Mouse (Mus musculus): ENCODE measurements around the gene Cep152. TPM values are rescaled to one million over a fixed set of nuclear protein-coding genes. Genes with fewer than 3 reads are reported as not detected.

The Cep152 gene
- total and polyA plus RNA-seq, 3 experiments, result 7.7 to 8.9 (median 8.8) TPM

- Histone ChIP-seq H3K27ac (ENCODE audit: insufficient read depth, low read depth) (no peak within 1 kb of the TSS), H3K4me3 (replicated peaks in 1 of 3; ENCODE audit: low read depth in 2 of 3, low read length in 2 of 3, poor library complexity in 1 of 3) (peak within 1 kb of the TSS; percentile 54 to 87 (median 64)), H3K79me2 (replicated peaks; ENCODE audit: control insufficient read depth, extremely low read depth, insufficient read depth, poor library complexity, severe bottlenecking) (no peaks in the 10 kb centered on the region; the same call in 1 of the 2 replicates), H3K36me3 (replicated peaks in 1 of 2; ENCODE audit: control insufficient read depth in 1 of 2, insufficient read depth in 1 of 2, low read length in 1 of 2) (no peaks in the 10 kb centered on the region), H3K4me2 (ENCODE audit: insufficient read depth, low read depth, poor library complexity, severe bottlenecking) (peak within 1 kb of the TSS; percentile 67), H3K27me3 (replicated peaks) (no peaks in the 10 kb centered on the region), H3K4me1 (ENCODE audit: control insufficient read depth in 1 of 2, insufficient read depth in 2 of 2) (peaks cover under 1 to 12% of the 10 kb centered on the region in 2 experiments; a peak in 3 of 4 replicates), H3K9ac (ENCODE audit: insufficient read depth, low read depth) (peak within 1 kb of the TSS; percentile 76), H3K9me3 (replicated peaks; ENCODE audit: low read length) (peaks cover 3% of the 10 kb centered on the region)
- TF ChIP-seq POLR2A (IDR thresholded peaks at IDR 0.05; ENCODE audit: low read depth, low read length) (0 out of 2 replicates have a peak, but pooled peaks have one; percentile 35), MXI1 (IDR thresholded peaks at IDR 0.05; ENCODE audit: low read depth, low read length) (peak; percentile 28), ZMIZ1 (IDR thresholded peaks at IDR 0.05; ENCODE audit: low read depth, low read length) (no peak), MAX (IDR thresholded peaks at IDR 0.05; ENCODE audit: low read length) (0 out of 2 replicates have a peak, but pooled peaks have one; percentile 20), SMC3 (IDR thresholded peaks at IDR 0.05; ENCODE audit: low read depth, low read length) (no peak), KAT2A (IDR thresholded peaks at IDR 0.05; ENCODE audit: insufficient replicate concordance, low read length) (no peak), BHLHE40 (IDR thresholded peaks at IDR 0.05; ENCODE audit: low read depth, low read length) (peak; percentile 98), RAD21 (IDR thresholded peaks at IDR 0.05; ENCODE audit: low read depth, low read length) (no peak), ETS1 (conservative IDR thresholded peaks at IDR 0.05; ENCODE audit: low read depth, low read length) (no peak), CTCF (conservative IDR thresholded peaks at IDR 0.05 in 1 of 2, IDR thresholded peaks at IDR 0.05 in 1 of 2; ENCODE audit: low read depth in 2 of 2, low read length in 2 of 2) (no peak), MAFK (IDR thresholded peaks at IDR 0.05; ENCODE audit: insufficient replicate concordance, low read length) (no peak), PAX5 (IDR thresholded peaks at IDR 0.05; ENCODE audit: low read length) (no peak), NELFE (IDR thresholded peaks at IDR 0.05; ENCODE audit: low read depth, low read length) (no peak), ZKSCAN1 (IDR thresholded peaks at IDR 0.05; ENCODE audit: borderline replicate concordance, low read depth, low read length) (no peak), GABPA (IDR thresholded peaks at IDR 0.05; ENCODE audit: insufficient replicate concordance, low read depth, low read length) (no peak), IRF4 (IDR thresholded peaks at IDR 0.05; ENCODE audit: low read depth, low read length) (no peak), TCF12 (IDR thresholded peaks at IDR 0.05; ENCODE audit: low read depth, low read length) (0 out of 2 replicates have a peak, but pooled peaks have one; percentile 28), CHD2 (IDR thresholded peaks at IDR 0.05; ENCODE audit: low read length) (no peak), EP300 (IDR thresholded peaks at IDR 0.05; ENCODE audit: low read length) (no peak), SIN3A (IDR thresholded peaks at IDR 0.05; ENCODE audit: low read length) (peak; percentile 29; the same call in 1 of the 2 replicates), ELF1 (IDR thresholded peaks at IDR 0.05; ENCODE audit: low read depth, low read length) (no peak), RCOR1 (conservative IDR thresholded peaks at IDR 0.05; ENCODE audit: low read depth, low read length) (no peak), CHD1 (IDR thresholded peaks at IDR 0.05; ENCODE audit: low read depth, low read length) (no peak), ZNF384 (IDR thresholded peaks at IDR 0.05; ENCODE audit: low read depth, low read length) (peak; percentile 65), NRF1 (IDR thresholded peaks at IDR 0.05; ENCODE audit: low read depth, low read length) (peak; percentile 90), UBTF (IDR thresholded peaks at IDR 0.05; ENCODE audit: low read depth, low read length) (peak; percentile 87; the same call in 1 of the 2 replicates), USF2 (conservative IDR thresholded peaks at IDR 0.05; ENCODE audit: low read depth, low read length) (no peak), MAZ (IDR thresholded peaks at IDR 0.05; ENCODE audit: low read depth, low read length) (no peak)
- DNase-seq (ENCODE audit: extremely low read depth), result peak; percentile 44
- in situ Hi-C loops (cut with MboI; ENCODE audit: low pct_ligation_motif_present, low pct_unique_long_range_greater_than_20kb, low sequenced_read_pairs), result loop anchor here (25.0 kb wide), 1 partner anchor 364 kb away; the partner anchor contains the start of gene Fgf7
- dilution Hi-C loops (cut with MboI; ENCODE audit: extremely low pct_ligation_motif_present, extremely low pct_unique_long_range_greater_than_20kb, low sequenced_read_pairs), result no loop called here
Observed at GRCm38 (mm10) chr2:125672957-125673631, 48.2 kb upstream of the Cep152 start, which contains the start of gene Eid1. Eid1 (plus strand) TSS chr2:125673095.

All from CH12.LX (cell line).